Mouse (Mus musculus) lung, embryonic 15.5 days (tissue): ENCODE measurements at regions not wholly inside any gene's neighbourhood (a gene's known extent, or its start where the extent isn't known, plus 50 kb on each side); places are given as distances from the start of the nearest gene placed in this dataset.

Source experiments
- ATAC-seq: fragments of 200-750 bp; cut with Nextera tagmentation; 2 replicates; pipeline ENCODE4 v1.8.0; 2017; ENCODE audit warnings: moderate number of reproducible peaks, borderline replicate concordance; ENCODE audit not compliant: low FRiP score, low TSS enrichment; ENCODE audit errors: extremely low read depth
- H3K27ac ChIP-seq: fragments of 300-500 bp; sonication (generic); 2 replicates; pipeline ENCODE4 v1.5.1; 2015; ENCODE audit warnings: moderate library complexity, mild to moderate bottlenecking, inconsistent platforms
- H3K27me3 ChIP-seq: fragments of 300-500 bp; sonication (generic); 2 replicates; pipeline ENCODE4 v1.6.1; 2015; ENCODE audit warnings: inconsistent platforms
- H3K36me3 ChIP-seq: fragments of 300-500 bp; sonication (generic); 2 replicates; pipeline ENCODE4 v1.6.1; 2015; ENCODE audit warnings: inconsistent platforms
- H3K4me1 ChIP-seq: fragments of 300-500 bp; sonication (generic); 2 replicates; pipeline ENCODE4 v1.6.1; 2015; ENCODE audit warnings: inconsistent platforms
- H3K4me2 ChIP-seq: fragments of 300-500 bp; sonication (generic); 2 replicates; pipeline ENCODE4 v1.6.1; 2015; ENCODE audit warnings: inconsistent platforms, mild to moderate bottlenecking, moderate library complexity
- H3K4me3 ChIP-seq: fragments of 300-500 bp; sonication (generic); 2 replicates; pipeline ENCODE4 v1.5.1; 2015; ENCODE audit warnings: mild to moderate bottlenecking, inconsistent platforms
- H3K9ac ChIP-seq: fragments of 300-500 bp; sonication (generic); 2 replicates; pipeline ENCODE4 v1.6.1; 2015; ENCODE audit warnings: inconsistent platforms
- H3K9me3 ChIP-seq: fragments of 300-500 bp; sonication (generic); 2 replicates; pipeline ENCODE4 v1.6.1; 2016; ENCODE audit warnings: inconsistent platforms
- WGBS: fragments of 180-500 bp; shearing (Covaris S2); methylation state at CpG from one replicate; pipeline ENCODE4 v1.1.7; 2015; 5-methylcytosine and 5-hydroxymethylcytosine counted together

GRCm38 (mm10) chr11:40395331-40395730, 299.7 kb downstream of the Mat2b start:
- H3K9me3 ChIP-seq, result no peaks in the 10 kb centered on the region
- 55% methylated on average over 11 of the region's 11 CpGs for WGBS
- no peak overlapping the region for H3K9ac ChIP-seq
- H3K36me3 ChIP-seq, result no peaks in the 10 kb centered on the region
- no peak for ATAC-seq
- H3K4me3 ChIP-seq, result no peak overlapping the region
- H3K4me1 ChIP-seq, result no peaks in the 10 kb centered on the region
- no peak overlapping the region for H3K4me2 ChIP-seq
- H3K27ac ChIP-seq, result no peak overlapping the region
- H3K27me3 ChIP-seq, result no peaks in the 10 kb centered on the region

GRCm38 (mm10) chr11:40394864-40395266, 300.1 kb downstream of the Mat2b start:
- ATAC-seq, result no peak
- WGBS, result 49% methylated on average over 7 of the region's 7 CpGs
- no peaks in the 10 kb centered on the region for H3K36me3 ChIP-seq
- H3K9me3 ChIP-seq, result no peaks in the 10 kb centered on the region
- no peak overlapping the region for H3K4me2 ChIP-seq
- H3K9ac ChIP-seq, result no peak overlapping the region
- no peaks in the 10 kb centered on the region for H3K4me1 ChIP-seq
- no peak overlapping the region for H3K4me3 ChIP-seq
- H3K27ac ChIP-seq, result no peak overlapping the region
- no peaks in the 10 kb centered on the region for H3K27me3 ChIP-seq

GRCm38 (mm10) chr11:40394283-40394758, 300.7 kb downstream of the Mat2b start:
- H3K9ac ChIP-seq, result no peak overlapping the region
- no peaks in the 10 kb centered on the region for H3K9me3 ChIP-seq
- 39% methylated on average over 4 of the region's 4 CpGs for WGBS
- no peaks in the 10 kb centered on the region for H3K36me3 ChIP-seq
- H3K4me2 ChIP-seq, result no peak overlapping the region
- H3K27me3 ChIP-seq, result no peaks in the 10 kb centered on the region
- no peaks in the 10 kb centered on the region for H3K4me1 ChIP-seq
- H3K27ac ChIP-seq, result no peak overlapping the region
- no peak overlapping the region for H3K4me3 ChIP-seq
- no peak for ATAC-seq

- Histone ChIP-seq H3K4me2 (no peak overlapping the region), H3K9ac (no peak overlapping the region), H3K27ac (no peak overlapping the region), H3K36me3 (no peaks in the 10 kb centered on the region), H3K4me3 (no peak overlapping the region), H3K9me3 (no peaks in the 10 kb centered on the region), H3K27me3 (no peaks in the 10 kb centered on the region), H3K4me1 (no peaks in the 10 kb centered on the region)
- ATAC-seq, result no peak
- 64% methylated on average over 3 of the region's 3 CpGs for WGBS
Measured at GRCm38 (mm10) chr11:40380696-40381095, 314.3 kb downstream of the Mat2b start.

- H3K4me3 ChIP-seq, result no peak overlapping the region
- WGBS, result 71% methylated on average over 2 of the region's 2 CpGs
Measured at GRCm38 (mm10) chr11:40371696-40372095, 323.3 kb downstream of the Mat2b start.

GRCm38 (mm10) chr11:40366573-40366972, 328.4 kb downstream of the Mat2b start:
- no peaks in the 10 kb centered on the region for H3K4me1 ChIP-seq
- H3K9ac ChIP-seq, result no peak overlapping the region
- no peaks in the 10 kb centered on the region for H3K27me3 ChIP-seq
- H3K36me3 ChIP-seq, result no peaks in the 10 kb centered on the region
- no peak overlapping the region for H3K4me2 ChIP-seq
- no peaks in the 10 kb centered on the region for H3K9me3 ChIP-seq
- H3K27ac ChIP-seq, result no peak overlapping the region
- no peak overlapping the region for H3K4me3 ChIP-seq
- ATAC-seq, result no peak

More at GRCm38 (mm10) chr11:40371696-40372095, 323.3 kb downstream of the Mat2b start:
- no peak for ATAC-seq
- Histone ChIP-seq H3K27ac (no peak overlapping the region), H3K27me3 (no peaks in the 10 kb centered on the region), H3K4me2 (no peak overlapping the region), H3K4me1 (no peaks in the 10 kb centered on the region), H3K9me3 (no peaks in the 10 kb centered on the region), H3K36me3 (no peaks in the 10 kb centered on the region), H3K9ac (no peak overlapping the region)

- no peak for ATAC-seq
- no peaks in the 10 kb centered on the region for H3K9me3 ChIP-seq
- WGBS, result 54% methylated on average over 2 of the region's 2 CpGs
Measured at GRCm38 (mm10) chr11:40362530-40363185, 332.3 kb downstream of the Mat2b start.

More at GRCm38 (mm10) chr11:40362530-40363185, 332.3 kb downstream of the Mat2b start:
- Histone ChIP-seq H3K9ac (no peak overlapping the region), H3K4me2 (no peak overlapping the region), H3K27ac (no peak overlapping the region), H3K27me3 (no peaks in the 10 kb centered on the region), H3K4me3 (no peak overlapping the region), H3K4me1 (no peaks in the 10 kb centered on the region), H3K36me3 (no peaks in the 10 kb centered on the region)
